Mouse (Mus musculus): ENCODE measurements around the gene H2-T22.

DNA sequence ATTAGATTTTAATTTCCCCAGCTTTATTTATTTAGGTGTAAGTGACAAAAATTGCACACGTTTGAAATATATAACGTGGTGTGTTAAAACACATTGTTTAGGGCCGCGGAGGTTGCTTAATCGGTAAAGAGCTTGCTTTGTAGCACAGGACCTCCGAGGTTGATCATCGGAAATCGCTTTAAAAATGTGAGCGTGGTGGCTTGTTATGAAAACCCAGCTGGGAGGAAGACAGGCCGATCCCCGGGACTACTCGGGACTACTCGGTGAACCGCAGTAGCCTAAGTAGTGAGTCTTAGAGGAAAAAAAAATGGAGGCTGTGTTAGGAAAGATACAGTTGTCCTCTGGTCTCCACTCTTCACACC, 47.7 kb downstream of the H2-T22 start:
- no peak for TF ChIP-seq CTCF (conservative IDR thresholded peaks at IDR 0.05 in 1 of 2, IDR thresholded peaks at IDR 0.05 in 1 of 2; ENCODE audit: low read depth in 2 of 2, low read length in 2 of 2)
- TF ChIP-seq ELF1 (IDR thresholded peaks at IDR 0.05; ENCODE audit: low read depth, low read length): no peak
- TF ChIP-seq CHD2 (IDR thresholded peaks at IDR 0.05; ENCODE audit: low read length): no peak
- TF ChIP-seq MXI1 (IDR thresholded peaks at IDR 0.05; ENCODE audit: low read depth, low read length): peak; percentile 2; the same call in 1 of the 2 replicates
- TF ChIP-seq E2F4 (IDR thresholded peaks at IDR 0.05; ENCODE audit: insufficient replicate concordance, low read depth, low read length): no peak
- TF ChIP-seq POLR2AphosphoS2 (IDR thresholded peaks at IDR 0.05; ENCODE audit: low read depth, low read length): no peak
- TF ChIP-seq POLR2A (IDR thresholded peaks at IDR 0.05; ENCODE audit: low read depth, low read length): no peak
- 0 out of 2 replicates have a peak, but pooled peaks have one; percentile 6 for TF ChIP-seq MAZ (IDR thresholded peaks at IDR 0.05; ENCODE audit: low read depth, low read length)
- no peak for TF ChIP-seq RCOR1 (conservative IDR thresholded peaks at IDR 0.05; ENCODE audit: low read depth, low read length)
- TF ChIP-seq MYC (IDR thresholded peaks at IDR 0.05; ENCODE audit: low read depth, low read length): no peak
- no peak; the same call in none of the 2 replicates for TF ChIP-seq SIN3A (IDR thresholded peaks at IDR 0.05; ENCODE audit: low read length)
- no peak for TF ChIP-seq MAFK (IDR thresholded peaks at IDR 0.05; ENCODE audit: insufficient replicate concordance, low read length)
- TF ChIP-seq ZC3H11A (IDR thresholded peaks at IDR 0.05; ENCODE audit: low read depth, low read length): no peak

Measured in CH12.LX (cell line).